Mouse (Mus musculus): Measurements from ENCODE around the gene Nmu.

GRCm38 (mm10) chr5:76351537-76351936 is 12.1 kb downstream of the Nmu start:
- TF ChIP-seq CTCF (IDR thresholded peaks at IDR 0.05; ENCODE audit: control insufficient read depth, insufficient read depth, low read length) (no peak), POLR2A (IDR thresholded peaks at IDR 0.05; ENCODE audit: borderline replicate concordance, control insufficient read depth, low read depth, low read length) (no peak)
